In the genomic region with DNA sequence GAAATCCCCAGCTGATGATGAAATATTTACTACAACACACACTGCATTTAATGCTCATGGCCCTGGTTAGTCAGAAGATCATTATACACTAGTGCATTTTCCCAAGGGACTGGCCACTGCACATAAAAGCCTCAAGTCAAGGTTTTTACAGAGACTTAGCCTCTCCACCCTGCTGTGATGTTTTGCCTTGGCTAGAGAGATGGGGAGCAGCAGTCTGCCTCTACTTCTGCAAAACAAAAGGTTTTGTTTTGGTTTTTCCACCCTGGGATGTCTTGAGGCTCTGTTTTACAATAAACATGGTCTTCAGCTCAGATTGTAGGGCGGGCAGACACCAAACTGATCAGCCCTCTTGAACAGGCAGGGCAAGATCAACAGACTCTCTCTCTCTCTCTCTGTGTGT, we compare ENCODE assay signal across 8 mouse cellular contexts.
DNase-seq lines count a peak whose midpoint lies in the region; ATAC-seq and TF ChIP-seq lines count a peak whose summit lies in the region.
"Not testable (repeated sequence)": the region's sequence is repeated elsewhere in the genome, so short reads cannot be mapped to it uniquely, and the experiment has no call there.

No protein-coding gene starts in this region.

- TF ChIP-seq CTCF in thymus, adult 2 months (IDR thresholded peaks at IDR 0.05; ENCODE audit: borderline replicate concordance, control insufficient read depth, extremely low read depth, insufficient read depth, low read length, poor library complexity): not testable (repeated sequence)

- not testable (repeated sequence) for H3K27ac ChIP-seq in forebrain, embryonic 11.5 days (ENCODE audit: low read depth, low read length); thymus, adult 2 months (ENCODE audit: control insufficient read depth, insufficient read depth, low read length)

- WGBS in forebrain, embryonic 11.5 days: 29% methylated on average over 1 of the region's 1 CpGs
- 28% methylated on average over 1 of the region's 1 CpGs for WGBS in thymus, adult 2 months

- not testable (repeated sequence) for TF ChIP-seq POLR2A in thymus, adult 2 months (IDR thresholded peaks at IDR 0.05; ENCODE audit: control insufficient read depth, extremely low read depth, insufficient read depth, low read length, poor library complexity)

- not testable (repeated sequence) for H3K36me3 ChIP-seq in forebrain, embryonic 11.5 days (ENCODE audit: control insufficient read depth, insufficient read depth, low read length); thymus, adult 2 months (ENCODE audit: control insufficient read depth, insufficient read depth, low read length)

- DNase-seq in 416B (ENCODE audit: low read depth): peak; percentile 1
- DNase-seq in ZHBTc4 (ENCODE audit: low read depth, low spot score): peak; percentile 76
- peak; percentile 49 for DNase-seq in forebrain, embryonic 11.5 days (ENCODE audit: low spot score)
- DNase-seq in layer of hippocampus, adult 11-12 months (ENCODE audit: low spot score): peak; percentile 4
- DNase-seq in lung, postnatal 10 days: peak; percentile 11
- DNase-seq in ovary, postnatal 14 days (ENCODE audit: low spot score): peak; percentile 1
- peak; percentile 6 for DNase-seq in thymus, adult 2 months

- not testable (repeated sequence) for H3K4me2 ChIP-seq in forebrain, embryonic 11.5 days (ENCODE audit: low read depth, low read length, severe bottlenecking)

- H3K9ac ChIP-seq in forebrain, embryonic 11.5 days (ENCODE audit: low read length): not testable (repeated sequence)

- not testable (repeated sequence) for H3K4me3 ChIP-seq in forebrain, embryonic 11.5 days (ENCODE audit: low read depth, low read length); thymus, adult 2 months (ENCODE audit: control insufficient read depth, insufficient read depth, low read length)

- H3K4me1 ChIP-seq in forebrain, embryonic 11.5 days (replicated peaks; ENCODE audit: control insufficient read depth, insufficient read depth, low read length); thymus, adult 2 months (replicated peaks; ENCODE audit: control insufficient read depth, insufficient read depth, low read length): not testable (repeated sequence)

- H3K9me3 ChIP-seq in forebrain, embryonic 11.5 days (ENCODE audit: control insufficient read depth, low read length): not testable (repeated sequence)

- ATAC-seq in forebrain, embryonic 11.5 days (replicated peaks; ENCODE audit: low FRiP score): 0 out of 2 replicates have a peak, but pooled peaks have one; percentile 46
- peak; percentile 60 to 69; a peak in 3 of 4 replicates for ATAC-seq in hematopoietic stem cell, adult 5-6 weeks (replicated peaks in 1 of 2; ENCODE audit: insufficient read depth in 1 of 2, low FRiP score in 2 of 2, low TSS enrichment in 1 of 2, low read depth in 1 of 2, poor library complexity in 2 of 2, severe bottlenecking in 2 of 2)

- H3K27me3 ChIP-seq in forebrain, embryonic 11.5 days (ENCODE audit: control insufficient read depth, insufficient read depth, low read length); thymus, adult 2 months (ENCODE audit: control insufficient read depth, insufficient read depth, low read length): not testable (repeated sequence)

Comparison
In these comparisons a context has a peak if more than half of its experiments do, and no peak if none do; other contexts are left out.
1. DNase-seq: peak in every context shown above with its lines; median percentile 76 in ZHBTc4; 49 in forebrain, embryonic 11.5 days; 11 in lung, postnatal 10 days; 6 in thymus, adult 2 months; 4 in layer of hippocampus, adult 11-12 months; 1 in 416B; 1 in ovary, postnatal 14 days.